Mouse (Mus musculus): ENCODE measurements at regions not wholly inside any gene's neighbourhood (a gene's known extent, or its start where the extent isn't known, plus 50 kb on each side); places are given as distances from the start of the nearest gene placed in this dataset.

- H3K27ac ChIP-seq (replicated peaks in 1 of 2; ENCODE audit: control insufficient read depth in 1 of 2, insufficient read depth in 1 of 2, low read depth in 2 of 2, low read length in 2 of 2), result no peak overlapping the region
- peaks cover 0 to 5% of the 10 kb centered on the region in 2 experiments; a peak in 1 of 4 replicates for H3K4me1 ChIP-seq (ENCODE audit: control insufficient read depth in 2 of 2, insufficient read depth in 2 of 2, low read length in 2 of 2)
- H3K27me3 ChIP-seq (ENCODE audit: control insufficient read depth, insufficient read depth, low read length), result peaks cover 6% of the 10 kb centered on the region; the same call in 1 of the 2 replicates
- H3K4me2 ChIP-seq (ENCODE audit: low read length), result no peak overlapping the region
- H3K9me3 ChIP-seq (ENCODE audit: control insufficient read depth, low read length), result no peaks in the 10 kb centered on the region
- no peak overlapping the region for H3K9ac ChIP-seq (ENCODE audit: low read length)
- ATAC-seq (ENCODE audit: insufficient number of reproducible peaks, insufficient read depth, low FRiP score, low read depth), result no peak; the same call in 1 of the 2 replicates
- 66% methylated on average over 12 of the region's 12 CpGs for WGBS
- no peaks in the 10 kb centered on the region for H3K36me3 ChIP-seq (ENCODE audit: control insufficient read depth, insufficient read depth, low read length)
- no peak overlapping the region for H3K4me3 ChIP-seq (ENCODE audit: control insufficient read depth in 1 of 2, insufficient read depth in 1 of 2, low read depth in 1 of 2, low read length in 2 of 2)
Measured at GRCm38 (mm10) chr6:100424788-100425403, 137.6 kb upstream of the Rybp start.

- no peaks in the 10 kb centered on the region for H3K9me3 ChIP-seq (ENCODE audit: control insufficient read depth, low read length)
- no peak overlapping the region for H3K4me3 ChIP-seq (ENCODE audit: control insufficient read depth in 1 of 2, insufficient read depth in 1 of 2, low read depth in 1 of 2, low read length in 2 of 2)
- peaks cover 0 to 5% of the 10 kb centered on the region in 2 experiments; a peak in 1 of 4 replicates for H3K4me1 ChIP-seq (ENCODE audit: control insufficient read depth in 2 of 2, insufficient read depth in 2 of 2, low read length in 2 of 2)
- no peak overlapping the region for H3K9ac ChIP-seq (ENCODE audit: low read length)
- no peak overlapping the region for H3K27ac ChIP-seq (replicated peaks in 1 of 2; ENCODE audit: control insufficient read depth in 1 of 2, insufficient read depth in 1 of 2, low read depth in 2 of 2, low read length in 2 of 2)
- H3K4me2 ChIP-seq (ENCODE audit: low read length), result no peak overlapping the region
- peaks cover 6% of the 10 kb centered on the region; the same call in 1 of the 2 replicates for H3K27me3 ChIP-seq (ENCODE audit: control insufficient read depth, insufficient read depth, low read length)
- no peak for ATAC-seq (ENCODE audit: insufficient number of reproducible peaks, insufficient read depth, low FRiP score, low read depth)
- 90% methylated on average over 6 of the region's 6 CpGs for WGBS
- H3K36me3 ChIP-seq (ENCODE audit: control insufficient read depth, insufficient read depth, low read length), result no peaks in the 10 kb centered on the region
Measured at GRCm38 (mm10) chr6:100424181-100424580, 136.9 kb upstream of the Rybp start.

- Histone ChIP-seq H3K4me1 (ENCODE audit: control insufficient read depth in 2 of 2, insufficient read depth in 2 of 2, low read length in 2 of 2) (peaks cover 0 to 5% of the 10 kb centered on the region in 2 experiments; a peak in 1 of 4 replicates), H3K9me3 (ENCODE audit: control insufficient read depth, low read length) (no peaks in the 10 kb centered on the region), H3K36me3 (ENCODE audit: control insufficient read depth, insufficient read depth, low read length) (no peaks in the 10 kb centered on the region), H3K27ac (replicated peaks in 1 of 2; ENCODE audit: control insufficient read depth in 1 of 2, insufficient read depth in 1 of 2, low read depth in 2 of 2, low read length in 2 of 2) (no peak overlapping the region), H3K9ac (ENCODE audit: low read length) (no peak overlapping the region), H3K27me3 (ENCODE audit: control insufficient read depth, insufficient read depth, low read length) (peaks cover 6% of the 10 kb centered on the region; the same call in 1 of the 2 replicates), H3K4me2 (ENCODE audit: low read length) (no peak overlapping the region), H3K4me3 (ENCODE audit: control insufficient read depth in 1 of 2, insufficient read depth in 1 of 2, low read depth in 1 of 2, low read length in 2 of 2) (no peak overlapping the region)
- 96% methylated on average over 12 of the region's 12 CpGs for whole genome bisulfite sequencing
- no peak for ATAC-seq (ENCODE audit: insufficient number of reproducible peaks, insufficient read depth, low FRiP score, low read depth)
Measured at GRCm38 (mm10) chr6:100423636-100424035, 136.4 kb upstream of the Rybp start.

- no peak for ATAC-seq (ENCODE audit: insufficient number of reproducible peaks, insufficient read depth, low FRiP score, low read depth)
- no peak overlapping the region for H3K4me3 ChIP-seq (ENCODE audit: control insufficient read depth in 1 of 2, insufficient read depth in 1 of 2, low read depth in 1 of 2, low read length in 2 of 2)
- no peaks in the 10 kb centered on the region for H3K36me3 ChIP-seq (ENCODE audit: control insufficient read depth, insufficient read depth, low read length)
- H3K4me1 ChIP-seq (ENCODE audit: control insufficient read depth in 2 of 2, insufficient read depth in 2 of 2, low read length in 2 of 2), result peaks cover 0 to 5% of the 10 kb centered on the region in 2 experiments; a peak in 1 of 4 replicates
- H3K9me3 ChIP-seq (ENCODE audit: control insufficient read depth, low read length), result no peaks in the 10 kb centered on the region
- H3K9ac ChIP-seq (ENCODE audit: low read length), result no peak overlapping the region
- 80% methylated on average over 6 of the region's 6 CpGs for WGBS
- H3K27ac ChIP-seq (replicated peaks in 1 of 2; ENCODE audit: control insufficient read depth in 1 of 2, insufficient read depth in 1 of 2, low read depth in 2 of 2, low read length in 2 of 2), result no peak overlapping the region
- H3K27me3 ChIP-seq (ENCODE audit: control insufficient read depth, insufficient read depth, low read length), result peaks cover 6% of the 10 kb centered on the region; the same call in 1 of the 2 replicates
- no peak overlapping the region for H3K4me2 ChIP-seq (ENCODE audit: low read length)
Measured at GRCm38 (mm10) chr6:100422603-100423002, 135.3 kb upstream of the Rybp start.

GRCm38 (mm10) chr6:100421706-100422578, 134.7 kb upstream of the Rybp start:
- no peak overlapping the region for H3K4me3 ChIP-seq (ENCODE audit: control insufficient read depth in 1 of 2, insufficient read depth in 1 of 2, low read depth in 1 of 2, low read length in 2 of 2)
- H3K9ac ChIP-seq (ENCODE audit: low read length), result no peak overlapping the region
- H3K27me3 ChIP-seq (ENCODE audit: control insufficient read depth, insufficient read depth, low read length), result peaks cover 6% of the 10 kb centered on the region; the same call in 1 of the 2 replicates
- H3K9me3 ChIP-seq (ENCODE audit: control insufficient read depth, low read length), result no peaks in the 10 kb centered on the region
- no peak overlapping the region for H3K27ac ChIP-seq (replicated peaks in 1 of 2; ENCODE audit: control insufficient read depth in 1 of 2, insufficient read depth in 1 of 2, low read depth in 2 of 2, low read length in 2 of 2)
- ATAC-seq (ENCODE audit: insufficient number of reproducible peaks, insufficient read depth, low FRiP score, low read depth), result no peak
- peaks cover 0 to 5% of the 10 kb centered on the region in 2 experiments; a peak in 1 of 4 replicates for H3K4me1 ChIP-seq (ENCODE audit: control insufficient read depth in 2 of 2, insufficient read depth in 2 of 2, low read length in 2 of 2)
- WGBS, result 41% methylated on average over 24 of the region's 24 CpGs
- H3K36me3 ChIP-seq (ENCODE audit: control insufficient read depth, insufficient read depth, low read length), result no peaks in the 10 kb centered on the region
- H3K4me2 ChIP-seq (ENCODE audit: low read length), result no peak overlapping the region

GRCm38 (mm10) chr6:100420602-100421001, 133.3 kb upstream of the Rybp start:
- H3K36me3 ChIP-seq (ENCODE audit: control insufficient read depth, insufficient read depth, low read length), result no peaks in the 10 kb centered on the region
- WGBS, result 65% methylated on average over 3 of the region's 3 CpGs
- peaks cover 3 to 5% of the 10 kb centered on the region in 2 experiments; a peak in 3 of 4 replicates for H3K4me1 ChIP-seq (ENCODE audit: control insufficient read depth in 2 of 2, insufficient read depth in 2 of 2, low read length in 2 of 2)
- H3K4me3 ChIP-seq (ENCODE audit: control insufficient read depth in 1 of 2, insufficient read depth in 1 of 2, low read depth in 1 of 2, low read length in 2 of 2), result no peak overlapping the region
- no peak overlapping the region for H3K27ac ChIP-seq (replicated peaks in 1 of 2; ENCODE audit: control insufficient read depth in 1 of 2, insufficient read depth in 1 of 2, low read depth in 2 of 2, low read length in 2 of 2)
- peaks cover 6% of the 10 kb centered on the region; the same call in 1 of the 2 replicates for H3K27me3 ChIP-seq (ENCODE audit: control insufficient read depth, insufficient read depth, low read length)
- ATAC-seq (ENCODE audit: insufficient number of reproducible peaks, insufficient read depth, low FRiP score, low read depth), result no peak
- H3K9me3 ChIP-seq (ENCODE audit: control insufficient read depth, low read length), result no peaks in the 10 kb centered on the region
- no peak overlapping the region for H3K9ac ChIP-seq (ENCODE audit: low read length)
- no peak overlapping the region for H3K4me2 ChIP-seq (ENCODE audit: low read length)

- Histone ChIP-seq H3K4me2 (ENCODE audit: low read length) (no peak overlapping the region), H3K9me3 (ENCODE audit: control insufficient read depth, low read length) (no peaks in the 10 kb centered on the region), H3K4me3 (ENCODE audit: control insufficient read depth in 1 of 2, insufficient read depth in 1 of 2, low read depth in 1 of 2, low read length in 2 of 2) (no peak overlapping the region), H3K4me1 (ENCODE audit: control insufficient read depth in 2 of 2, insufficient read depth in 2 of 2, low read length in 2 of 2) (peaks cover 7 to 9% of the 10 kb centered on the region in 2 experiments; a peak in 3 of 4 replicates), H3K27me3 (ENCODE audit: control insufficient read depth, insufficient read depth, low read length) (peaks cover 6% of the 10 kb centered on the region; the same call in 1 of the 2 replicates), H3K9ac (ENCODE audit: low read length) (no peak overlapping the region), H3K27ac (replicated peaks in 1 of 2; ENCODE audit: control insufficient read depth in 1 of 2, insufficient read depth in 1 of 2, low read depth in 2 of 2, low read length in 2 of 2) (no peak overlapping the region), H3K36me3 (ENCODE audit: control insufficient read depth, insufficient read depth, low read length) (no peaks in the 10 kb centered on the region)
- no peak for ATAC-seq (ENCODE audit: insufficient number of reproducible peaks, insufficient read depth, low FRiP score, low read depth)
- 66% methylated on average over 7 of the region's 7 CpGs for WGBS
Measured at GRCm38 (mm10) chr6:100419782-100420540, 132.7 kb upstream of the Rybp start.

Measured in heart, embryonic 14.5 days (tissue).